Mouse (Mus musculus) ES-E14 (cell line): ENCODE measurements around the gene Dclk2.

ENCODE experiments used
- CHD2 ChIP-seq: IDR thresholded peaks from 2 replicates; pipeline ENCODE4 v1.6.1; 2014; ENCODE audit warnings: mild to moderate bottlenecking, low read depth, low read length, inconsistent platforms
- MAFK ChIP-seq: IDR thresholded peaks from 2 replicates; pipeline ENCODE4 v1.6.1; 2014; ENCODE audit warnings: mild to moderate bottlenecking, low read depth, low read length, inconsistent platforms; ENCODE audit not compliant: insufficient read depth
- ZC3H11A ChIP-seq: IDR thresholded peaks from 2 replicates; pipeline ENCODE4 v1.6.1; 2012; ENCODE audit warnings: low read depth, mild to moderate bottlenecking, inconsistent platforms, low read length, borderline replicate concordance
- ZNF384 ChIP-seq: IDR thresholded peaks from 2 replicates; pipeline ENCODE4 v1.6.1; 2012; ENCODE audit warnings: low read depth, low read length, inconsistent platforms

- TF ChIP-seq MAFK: no peak
- TF ChIP-seq ZNF384: no peak
- TF ChIP-seq ZC3H11A: no peak
- TF ChIP-seq CHD2: no peak
These were observed 12.8 kb upstream of the Dclk2 start for GRCm38 (mm10) chr3:86933446-86933845.
